In the genomic region with DNA sequence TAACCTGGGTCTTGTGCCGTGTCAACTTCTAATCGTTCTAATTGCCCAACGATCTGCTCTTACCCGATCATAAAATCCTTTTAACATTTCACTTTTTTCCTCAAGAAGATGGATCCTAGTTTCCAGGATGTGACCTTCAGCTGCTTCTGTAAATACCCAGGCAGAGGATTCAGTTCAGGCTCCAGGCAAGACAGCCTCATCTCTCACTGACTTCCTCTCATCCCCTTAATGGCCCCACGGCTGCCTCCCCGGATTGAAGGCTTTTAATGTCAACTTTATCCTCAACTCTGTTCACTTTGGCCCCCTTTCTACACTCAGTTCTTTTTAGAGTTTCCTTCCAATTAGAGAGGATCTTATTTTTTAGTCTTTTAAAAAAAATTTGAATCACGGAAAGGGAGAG, we compare ENCODE assay signal across 15 mouse cellular contexts.
DNase-seq lines count a peak whose midpoint lies in the region; ATAC-seq and TF ChIP-seq lines count a peak whose summit lies in the region.
"Had no signal": no experiment of that assay in that cellular context is flagged by ENCODE, and none has a peak within 500 bp of the region (broad histone marks: within the 10 kb centered on the region; RNA-seq: fewer than 3 reads in every experiment).

No protein-coding gene starts in this region.

- H3K9ac ChIP-seq in midbrain, embryonic 15.5 days = no peak overlapping the region

- H3K4me2 ChIP-seq in midbrain, embryonic 15.5 days = peak overlapping the region; percentile 53
- H3K4me2 ChIP-seq: liver, embryonic 11.5 days had no signal

- H3K4me3 ChIP-seq in gastrocnemius, adult 2 months = peak overlapping the region; percentile 50
- no peak overlapping the region for H3K4me3 ChIP-seq in midbrain, embryonic 15.5 days
- H3K4me3 ChIP-seq: erythroblast, embryonic 14.5 days; layer of hippocampus, adult 2 months had no signal

- intact Hi-C loops in gastrocnemius, adult 2 months (cut with DNase I) = no loop called here

- no peak for DNase-seq in gastrocnemius, adult 2 months
- no peak for DNase-seq in gastrocnemius, postnatal 25 days
- peak; percentile 2 to 10 for DNase-seq in kidney, postnatal 4 days
- DNase-seq in kidney, adult 18-20 months = no peak
- peak; percentile 39 for DNase-seq in embryo, embryonic 10.5 days (ENCODE audit: low spot score)
- no peak for DNase-seq in cerebellum, postnatal 4 days (ENCODE audit: low spot score in 2 of 2)
- no peak for DNase-seq in layer of hippocampus, adult 9-10 months (ENCODE audit: low spot score)
- DNase-seq: cerebellum, adult 8-10 months; right cerebral cortex, postnatal 4 days; thymus, adult 2 months had no signal

- no peak for ATAC-seq in midbrain, embryonic 15.5 days (replicated peaks)
- ATAC-seq: CD4-positive, CD25-positive, alpha-beta regulatory T cell, adult 4 months had no signal

- H3K4me1 ChIP-seq in midbrain, embryonic 15.5 days = peaks cover 26% of the 10 kb centered on the region

- H3K9me3 ChIP-seq in midbrain, embryonic 15.5 days = no peaks in the 10 kb centered on the region

- WGBS in midbrain, embryonic 15.5 days = 49% methylated on average over 7 of the region's 7 CpGs

- no peak overlapping the region for H3K27ac ChIP-seq in gastrocnemius, adult 2 months
- H3K27ac ChIP-seq in midbrain, embryonic 15.5 days = peak overlapping the region; percentile 65
- H3K27ac ChIP-seq: layer of hippocampus, adult 2 months had no signal

- no peaks in the 10 kb centered on the region for H3K27me3 ChIP-seq in midbrain, embryonic 15.5 days (replicated peaks)

- H3K36me3 ChIP-seq in midbrain, embryonic 15.5 days (replicated peaks) = no peaks in the 10 kb centered on the region

- TF ChIP-seq CTCF in gastrocnemius, adult 2 months (IDR thresholded peaks at IDR 0.05) = no peak

Comparison
In these comparisons a context has a peak if more than half of its experiments do, and no peak if none do; other contexts are left out.
1. DNase-seq: peak in kidney, postnatal 4 days (2 of 2) and embryo, embryonic 10.5 days (single experiment); none in gastrocnemius, adult 2 months (single experiment), gastrocnemius, postnatal 25 days (single experiment), kidney, adult 18-20 months (single experiment), cerebellum, postnatal 4 days (0 of 2) and layer of hippocampus, adult 9-10 months (single experiment).